Mouse (Mus musculus): ENCODE measurements around the gene Dnase1. TPM values are rescaled to one million over a fixed set of nuclear protein-coding genes. Genes with fewer than 3 reads are reported as not detected.
"Not testable (repeated sequence)": the region's sequence is repeated elsewhere in the genome, so short reads cannot be mapped to it uniquely, and the experiment has no call there.

Dnase1 gene
- not detected for total RNA-seq (2021)
- long read RNA-seq, experiment 1: 0 reads
- long read RNA-seq, experiment 2: 0 reads

DNA sequence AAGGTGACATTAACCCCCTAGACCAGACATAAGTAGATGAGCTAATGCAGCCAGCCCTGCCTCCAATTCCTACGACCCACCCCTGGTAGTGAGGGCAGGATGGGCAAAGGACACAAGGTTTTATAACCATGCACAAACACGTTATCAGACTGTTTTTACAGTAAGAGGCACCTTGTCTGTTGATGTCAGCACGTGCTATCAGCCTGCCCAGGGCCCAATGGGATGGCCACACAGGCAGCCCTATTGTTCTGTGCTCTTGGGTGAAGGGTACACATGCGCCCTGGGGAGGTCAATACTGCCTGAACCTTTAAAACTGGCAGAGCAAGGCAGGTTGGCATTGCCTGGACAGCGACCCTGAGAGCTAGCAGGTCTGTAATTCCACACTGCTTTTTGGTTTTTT is at the start of gene Dnase1:
TSS of gene Dnase1 (plus strand) at position 136 of the 400 bp plus-strand sequence.
- intact Hi-C loops (cut with DNase I; ENCODE audit: low total_unique reads): no loop called here
- no peak for DNase-seq

DNA sequence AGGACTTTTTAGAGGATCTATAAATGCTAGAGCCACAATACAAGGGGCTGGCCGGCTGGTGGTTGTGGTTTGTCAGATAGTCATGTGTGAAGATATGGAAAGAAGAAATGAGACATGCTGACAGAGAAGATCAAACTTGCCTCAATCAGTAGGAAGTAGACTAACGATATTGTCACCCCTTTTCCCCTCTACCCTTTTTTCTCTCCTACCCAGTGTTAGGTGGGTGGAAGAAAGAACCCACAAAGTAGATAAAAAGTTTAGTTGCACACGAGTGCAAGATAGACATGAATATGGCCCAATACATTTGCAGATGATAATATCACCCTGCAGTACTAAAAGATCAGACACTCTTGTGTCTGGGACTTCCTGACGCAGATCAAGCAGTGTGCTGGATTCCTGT is 48.3 kb upstream of the Dnase1 start:
- DNase-seq: no peak
- intact Hi-C loops (cut with DNase I; ENCODE audit: low total_unique reads): no loop called here

DNA sequence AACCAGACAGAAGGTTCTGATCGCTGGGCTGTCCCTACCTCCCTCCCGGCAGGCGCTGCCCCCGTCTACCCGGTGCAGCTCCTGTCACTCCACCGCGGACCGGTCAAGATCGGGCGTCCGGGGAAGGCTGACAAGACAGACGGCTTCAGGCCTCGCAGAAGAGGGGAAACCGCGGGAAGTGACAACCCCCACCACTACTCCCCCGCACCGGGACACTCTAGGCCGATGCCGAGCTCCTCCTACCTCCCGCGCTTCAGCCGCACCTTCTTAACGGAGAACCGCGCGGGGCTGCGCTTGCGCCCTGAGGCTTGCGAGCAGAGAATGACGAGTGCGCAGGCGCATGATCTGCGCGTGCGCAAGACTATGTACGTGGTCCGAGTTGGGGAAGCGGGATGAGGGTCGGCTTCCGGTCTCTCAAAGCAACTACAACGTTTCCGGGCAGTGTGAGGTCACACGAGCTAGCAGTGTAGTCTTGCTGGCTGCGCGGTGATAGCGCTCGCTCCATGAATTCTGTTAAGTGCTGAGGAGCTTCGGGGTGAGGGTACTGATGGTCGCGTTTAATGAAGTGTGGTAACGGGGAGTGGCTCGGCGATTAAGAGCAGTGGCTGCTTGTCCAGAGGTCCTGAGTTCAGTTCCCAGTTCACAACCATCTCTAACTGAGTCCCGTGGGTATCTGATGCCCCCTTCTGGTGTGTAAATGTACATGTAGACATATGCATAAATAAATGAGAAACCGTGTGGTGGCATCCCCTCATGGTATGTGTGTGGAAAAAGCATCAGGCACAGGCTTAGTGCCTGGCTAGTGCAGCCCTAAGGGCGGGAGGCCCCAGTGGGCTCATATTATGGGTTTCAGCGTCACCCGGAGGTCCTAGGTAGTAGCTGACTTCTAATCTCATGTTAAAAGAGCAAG is 33.0 kb upstream of the Dnase1 start, which contains the start of gene Slx4:
TSS of gene Slx4 (minus strand) at position 282 of the 910 bp plus-strand sequence.
- intact Hi-C loops (cut with DNase I; ENCODE audit: low total_unique reads): no loop called here
- peak; percentile 94 for DNase-seq

DNA sequence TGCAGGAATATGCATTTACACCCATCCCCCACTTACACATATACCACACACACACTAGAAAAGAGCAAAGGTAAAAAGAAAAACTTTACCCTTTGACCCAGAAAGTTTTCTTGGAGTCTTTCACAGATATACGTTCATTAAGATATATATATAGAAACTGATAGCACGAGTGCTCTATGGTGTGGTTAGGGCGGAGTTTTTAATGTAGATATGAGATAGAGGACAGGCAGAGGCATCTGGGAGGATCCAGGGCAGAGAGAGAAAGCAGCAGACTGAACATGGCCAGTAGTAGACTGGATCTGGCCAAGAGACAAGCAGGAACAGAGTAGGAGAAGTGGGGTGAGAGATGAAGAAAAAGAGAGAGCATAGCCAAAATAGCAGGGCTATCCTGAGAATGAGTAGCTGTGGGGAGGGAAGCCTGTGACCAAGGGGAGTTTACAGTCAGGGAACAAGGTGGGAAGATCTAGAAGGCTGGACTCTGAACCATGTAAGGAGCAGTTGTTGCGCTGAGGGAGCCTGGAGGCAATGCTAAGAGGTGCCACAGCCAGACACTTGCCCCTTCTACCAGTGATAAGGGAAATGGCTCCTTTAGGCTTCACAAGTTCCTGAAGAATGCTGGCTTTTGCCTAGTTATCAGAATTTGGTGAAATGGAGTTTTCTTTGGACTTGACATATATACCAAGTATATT is 23.7 kb upstream of the Dnase1 start:
- no peak for DNase-seq
- intact Hi-C loops (cut with DNase I; ENCODE audit: low total_unique reads): no loop called here

DNA sequence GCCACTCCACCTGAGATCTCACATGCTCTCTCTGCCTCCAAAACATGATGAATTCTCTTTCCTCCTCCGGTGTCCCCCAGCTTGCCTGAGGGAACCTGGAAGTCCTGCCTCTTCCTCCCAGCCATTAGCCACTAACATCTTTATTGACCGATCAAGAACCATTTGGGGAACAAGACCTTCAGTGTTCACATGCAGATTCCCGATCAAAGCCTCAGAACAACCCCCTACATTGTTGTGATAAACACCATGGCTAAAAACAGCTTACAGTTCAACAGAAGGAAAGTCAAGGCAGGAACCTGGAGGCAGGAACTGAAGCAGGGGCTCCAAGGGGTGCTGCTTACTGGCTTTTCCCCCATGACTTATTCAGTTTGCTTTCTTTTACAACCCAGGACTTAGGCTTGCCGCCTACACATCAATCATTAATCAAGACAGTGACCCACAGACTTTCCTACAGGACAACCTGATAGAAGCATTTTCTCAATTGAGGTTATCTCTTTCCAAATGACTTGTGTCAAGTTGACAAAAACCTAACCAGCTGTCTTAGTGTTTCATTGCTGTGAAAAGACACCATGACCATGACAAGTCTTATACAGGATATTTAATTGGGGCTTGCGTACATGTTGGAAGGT is 22.6 kb upstream of the Dnase1 start:
- DNase-seq: no peak
- intact Hi-C loops (cut with DNase I; ENCODE audit: low total_unique reads): no loop called here

DNA sequence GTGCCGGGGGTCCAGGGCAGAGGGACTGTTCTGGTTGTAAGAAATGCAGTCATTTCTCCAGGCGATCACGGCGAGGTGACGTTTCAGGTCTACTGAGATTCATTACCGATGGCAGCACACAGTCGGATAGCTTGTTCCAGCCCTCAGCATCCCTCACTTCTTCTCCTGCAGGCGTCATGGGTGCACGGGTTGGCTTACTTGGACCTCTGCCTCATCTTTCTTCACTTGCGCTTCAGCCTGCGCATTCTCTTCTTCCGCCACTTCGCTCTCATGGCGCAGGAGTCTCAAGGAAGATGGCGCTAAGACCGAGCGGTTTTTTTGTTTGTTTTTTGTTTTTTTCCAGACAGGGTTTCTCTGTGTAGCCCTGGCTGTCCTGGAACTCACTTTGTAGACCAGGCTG is 20.0 kb upstream of the Dnase1 start:
- DNase-seq; intact Hi-C loops (cut with DNase I; ENCODE audit: low total_unique reads): not testable (repeated sequence)

DNA sequence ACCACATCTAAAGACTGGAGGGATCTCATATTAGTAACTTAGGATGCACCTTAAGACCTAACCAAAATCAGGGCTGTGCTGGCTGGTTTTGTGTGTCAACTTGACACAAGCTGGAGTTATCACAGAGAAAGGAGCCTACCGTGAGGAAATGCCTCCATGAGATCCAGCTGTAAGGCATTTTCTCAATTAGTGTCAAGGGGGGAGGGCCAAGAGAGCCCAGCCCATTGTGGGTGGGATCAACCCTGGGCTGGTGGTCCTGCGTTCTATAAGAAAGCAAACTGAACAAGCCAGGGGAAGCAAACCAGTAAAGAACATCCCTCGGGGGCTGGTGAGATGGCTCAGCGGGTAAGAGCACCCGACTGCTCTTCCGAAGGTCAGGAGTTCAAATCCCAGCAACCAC is 19.3 kb upstream of the Dnase1 start:
- intact Hi-C loops (cut with DNase I; ENCODE audit: low total_unique reads); DNase-seq: not testable (repeated sequence)

DNA sequence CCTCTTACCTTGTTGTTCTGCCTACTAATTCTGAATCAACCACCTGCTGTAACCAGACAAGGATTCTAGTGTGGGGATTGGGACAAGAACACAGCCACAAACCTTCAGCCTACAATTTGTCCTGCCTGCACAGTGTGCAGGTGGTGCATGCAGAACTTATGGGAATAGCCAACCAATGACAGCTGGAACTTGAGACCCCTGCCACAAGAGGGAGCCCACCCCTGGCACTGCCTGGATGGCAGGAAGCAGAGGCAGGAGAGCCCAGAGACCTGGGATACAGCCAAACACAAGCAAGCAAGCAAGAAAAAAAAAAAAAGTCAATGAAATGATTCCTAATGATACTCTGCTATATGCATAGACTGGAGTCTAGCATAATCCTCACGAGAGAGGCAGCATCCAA is 15.5 kb upstream of the Dnase1 start:
- intact Hi-C loops (cut with DNase I; ENCODE audit: low total_unique reads): no loop called here
- no peak for DNase-seq

DNA sequence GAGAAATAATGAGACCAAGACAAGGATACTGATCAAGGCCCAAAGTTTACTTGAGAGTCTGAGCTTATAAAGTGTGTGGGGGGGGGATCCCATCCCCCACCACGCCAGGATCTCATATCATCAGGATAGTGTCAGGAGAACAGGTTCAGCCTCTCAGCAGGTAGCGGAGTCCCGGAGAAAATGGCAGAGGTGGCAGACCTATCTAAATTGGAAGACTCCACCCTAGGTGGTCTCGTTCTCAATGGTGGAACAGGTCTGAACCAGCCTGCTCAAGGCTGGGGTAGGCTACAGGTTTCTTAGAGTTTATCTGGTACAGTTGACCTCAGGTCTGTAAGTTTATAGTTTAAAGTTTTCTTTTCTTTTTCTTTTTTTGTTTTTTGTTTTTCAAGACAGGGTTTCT is 14.0 kb upstream of the Dnase1 start:
- intact Hi-C loops (cut with DNase I; ENCODE audit: low total_unique reads): no loop called here
- DNase-seq: no peak

DNA sequence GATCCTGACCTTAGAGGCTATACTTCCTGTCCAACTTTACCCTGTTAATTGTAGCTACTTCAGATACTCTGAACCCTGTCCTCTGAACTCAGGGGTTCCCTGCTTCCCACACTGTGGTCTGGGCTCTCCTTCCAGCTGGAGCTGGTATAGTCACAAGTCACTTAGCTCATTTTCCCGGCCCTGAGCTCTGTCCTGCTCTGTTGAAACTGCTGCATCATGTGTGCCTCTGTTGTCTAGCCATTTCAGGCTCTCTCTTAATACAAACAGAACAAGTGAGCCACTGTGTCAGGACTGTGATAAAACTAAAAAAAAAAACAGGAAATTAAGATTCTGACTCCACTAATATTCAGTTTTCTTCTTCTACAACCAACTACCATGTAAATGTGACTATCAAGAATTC is 10.1 kb upstream of the Dnase1 start:
- intact Hi-C loops (cut with DNase I; ENCODE audit: low total_unique reads): no loop called here
- DNase-seq: no peak

DNA sequence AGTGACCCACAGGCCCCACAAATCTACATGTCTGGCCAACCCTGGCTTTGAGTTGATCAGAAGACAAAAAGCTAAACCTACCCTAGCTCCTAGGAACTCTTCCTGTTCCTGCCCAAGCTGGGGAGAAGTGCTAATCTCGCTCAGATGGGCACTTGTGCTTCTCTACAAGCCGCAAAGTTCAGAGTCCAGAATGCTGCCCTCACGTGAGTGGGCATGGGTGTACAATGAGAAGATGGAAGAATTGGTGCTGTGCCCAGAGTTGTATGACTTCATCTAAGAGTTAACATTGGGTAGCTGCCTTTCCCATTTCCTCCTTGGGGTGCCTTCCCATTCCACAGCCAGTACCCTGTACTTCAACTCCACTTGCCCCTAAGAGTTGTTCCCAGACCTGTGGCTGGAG is 9.5 kb upstream of the Dnase1 start:
- intact Hi-C loops (cut with DNase I; ENCODE audit: low total_unique reads): no loop called here
- DNase-seq: no peak

DNA sequence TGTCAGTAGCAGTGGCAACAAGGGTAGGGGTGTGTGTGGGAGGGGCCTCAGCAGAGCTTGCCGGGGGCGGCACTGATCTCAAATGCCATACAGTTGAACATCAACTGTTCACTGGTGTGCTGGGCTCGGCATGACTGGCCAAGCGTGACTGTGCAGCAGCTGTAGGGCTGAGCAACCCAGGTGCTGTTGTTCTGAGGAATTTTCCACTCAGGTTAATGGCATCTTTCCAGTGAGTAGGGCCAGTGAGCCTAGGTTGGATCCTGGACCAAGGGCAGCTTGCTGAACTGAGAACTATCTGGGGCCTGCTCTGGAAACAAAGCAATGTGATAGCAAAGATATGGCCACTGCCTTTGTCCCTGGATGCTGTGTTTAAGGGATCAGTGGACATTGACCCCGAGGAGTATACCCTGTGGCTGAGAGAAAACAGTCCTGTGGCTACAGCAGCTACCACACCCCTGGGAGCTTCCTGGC is 7.3 kb upstream of the Dnase1 start:
- no peak for DNase-seq
- intact Hi-C loops (cut with DNase I; ENCODE audit: low total_unique reads): no loop called here

DNA sequence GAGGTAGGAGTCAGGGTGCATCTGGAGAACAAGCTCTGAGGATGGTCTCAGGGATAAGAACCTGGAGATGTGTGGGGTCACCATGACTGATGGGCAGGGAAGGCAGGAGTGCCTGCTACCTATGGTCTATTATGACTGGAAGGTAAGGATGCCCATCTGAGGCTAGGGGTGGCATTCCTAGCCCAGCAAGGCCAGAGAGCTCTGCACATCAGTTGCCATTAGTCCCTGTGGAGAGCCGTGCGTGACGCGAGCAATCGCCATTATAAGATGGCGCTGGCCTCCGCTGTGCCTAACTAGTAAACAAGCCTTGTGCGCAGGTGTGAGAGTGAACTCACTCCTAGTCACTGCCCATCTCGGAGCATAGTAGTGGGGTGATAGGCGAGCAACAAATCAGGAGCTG is 6.2 kb upstream of the Dnase1 start:
- intact Hi-C loops (cut with DNase I; ENCODE audit: low total_unique reads): no loop called here
- no peak for DNase-seq

DNA sequence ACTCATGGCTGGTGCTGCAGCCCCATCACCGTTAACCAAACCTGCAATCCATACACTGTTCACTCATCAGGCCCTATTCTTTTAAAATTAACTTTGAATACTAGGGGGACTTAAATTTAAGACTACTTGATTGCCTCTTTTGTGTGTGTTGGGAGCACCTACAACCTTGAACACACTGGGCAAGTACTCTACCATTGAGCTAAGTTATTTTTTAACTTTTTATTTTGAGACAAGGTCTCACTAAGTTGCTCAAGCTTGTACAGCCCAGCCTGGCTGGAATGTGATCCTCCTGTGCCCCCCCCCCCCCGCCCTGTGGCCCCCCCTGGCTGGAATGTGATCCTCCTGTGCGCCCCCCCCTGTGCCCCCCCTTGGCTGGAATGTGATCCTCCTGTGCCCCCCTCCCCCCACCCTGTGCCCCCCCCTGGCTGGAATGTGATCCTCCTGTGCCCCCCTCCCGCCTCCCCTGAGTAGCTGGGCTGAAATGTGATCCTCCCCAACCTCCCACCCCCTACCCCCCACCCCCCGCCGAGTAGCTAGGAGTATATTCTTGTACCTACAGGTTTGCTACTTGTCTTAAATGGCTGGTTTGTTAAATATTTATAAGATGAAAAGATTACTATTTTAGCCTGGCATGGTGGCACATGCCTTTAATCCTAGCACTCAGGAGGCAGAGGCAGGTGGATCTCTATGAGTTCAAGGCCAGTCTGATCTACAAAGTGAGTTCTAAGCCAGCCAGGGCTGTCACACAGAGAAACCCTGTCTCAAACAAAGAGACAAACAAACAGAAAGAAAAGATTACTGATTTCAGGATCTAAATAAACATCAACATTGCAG is 5.1 kb upstream of the Dnase1 start:
- intact Hi-C loops (cut with DNase I; ENCODE audit: low total_unique reads): no loop called here
- DNase-seq: no peak

DNA sequence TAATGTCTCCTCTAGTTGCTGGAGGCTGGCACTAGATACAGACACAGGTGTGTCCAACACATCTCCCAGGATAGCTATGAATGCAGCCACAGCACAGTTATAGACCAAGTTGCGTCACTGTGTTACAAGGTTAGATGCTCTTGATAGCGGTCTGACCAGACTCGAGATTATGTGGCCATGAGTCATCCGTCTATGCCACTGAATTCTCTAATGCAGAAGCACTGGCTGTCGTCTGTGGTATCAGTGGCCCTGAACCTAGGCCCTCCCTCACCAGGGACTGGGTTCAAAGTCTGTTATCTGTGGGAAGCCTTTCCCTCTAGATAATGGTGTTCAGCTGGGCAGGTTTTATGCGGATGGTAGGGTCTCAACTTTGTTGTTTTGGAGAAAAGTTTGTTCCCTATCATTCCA is 4.4 kb upstream of the Dnase1 start:
- intact Hi-C loops (cut with DNase I; ENCODE audit: low total_unique reads): no loop called here
- no peak for DNase-seq

DNA sequence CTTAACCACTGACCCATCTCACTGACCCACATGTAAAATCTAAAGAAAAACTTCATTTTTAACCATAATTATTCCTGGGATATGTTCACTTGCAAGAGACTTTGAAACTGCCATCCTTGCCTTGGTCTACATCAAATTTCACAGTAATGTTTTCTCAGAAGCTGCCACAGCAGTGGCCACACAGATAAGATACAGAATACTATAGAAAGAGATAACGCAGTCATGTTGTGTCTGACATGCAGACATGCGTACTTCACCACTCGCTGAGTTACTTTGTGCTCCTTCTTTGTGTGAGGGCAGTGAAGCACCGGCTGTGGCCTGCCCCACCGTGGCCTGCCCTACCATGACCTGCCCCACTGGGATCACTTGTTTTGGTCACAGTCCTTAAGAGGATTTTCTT is 2.8 kb upstream of the Dnase1 start:
- intact Hi-C loops (cut with DNase I; ENCODE audit: low total_unique reads): no loop called here
- DNase-seq: no peak

DNA sequence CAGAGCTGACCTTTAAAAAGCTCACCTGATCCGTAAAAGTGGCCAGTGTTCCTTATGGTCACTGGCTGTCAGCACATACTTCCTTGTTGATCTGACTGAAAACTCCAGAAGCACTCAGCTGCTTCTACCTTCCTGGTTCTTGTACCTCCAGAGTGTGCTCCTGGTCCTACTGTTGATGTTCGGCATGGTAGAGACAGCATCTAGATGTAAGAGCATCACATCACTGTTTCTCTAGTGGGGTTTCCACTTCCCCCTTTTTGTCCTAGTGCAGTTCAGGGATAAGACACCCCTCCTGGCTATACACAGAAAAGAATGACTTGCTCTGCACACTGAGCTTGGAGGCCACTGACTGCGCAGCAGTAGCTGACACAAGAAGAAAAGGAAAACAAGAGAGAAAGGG is 2.3 kb upstream of the Dnase1 start:
- no peak for DNase-seq

DNA sequence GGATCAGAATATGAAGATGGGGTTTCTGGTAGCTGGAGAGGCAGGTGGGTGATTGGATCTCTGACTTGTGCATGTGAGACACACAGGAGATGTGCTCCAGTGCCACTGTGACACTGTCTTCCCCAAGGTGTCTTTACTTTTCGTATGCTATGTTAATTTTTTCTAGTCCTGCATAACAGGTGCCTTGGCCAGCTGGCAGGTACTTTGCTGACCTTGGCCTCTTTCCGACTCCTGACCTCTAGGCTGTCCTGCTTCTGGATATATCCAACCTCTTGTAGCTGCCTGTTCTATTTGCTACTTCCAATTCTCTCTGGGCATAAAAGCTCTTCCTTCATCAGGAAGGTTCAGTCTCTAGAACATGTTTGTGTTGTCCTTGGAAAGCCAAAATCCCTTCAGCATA is 1.2 kb upstream of the Dnase1 start:
- DNase-seq: no peak
- intact Hi-C loops (cut with DNase I; ENCODE audit: low total_unique reads): no loop called here

More for the DNA sequence above, 2.3 kb upstream of the Dnase1 start:
- intact Hi-C loops (cut with DNase I; ENCODE audit: low total_unique reads): no loop called here

DNA sequence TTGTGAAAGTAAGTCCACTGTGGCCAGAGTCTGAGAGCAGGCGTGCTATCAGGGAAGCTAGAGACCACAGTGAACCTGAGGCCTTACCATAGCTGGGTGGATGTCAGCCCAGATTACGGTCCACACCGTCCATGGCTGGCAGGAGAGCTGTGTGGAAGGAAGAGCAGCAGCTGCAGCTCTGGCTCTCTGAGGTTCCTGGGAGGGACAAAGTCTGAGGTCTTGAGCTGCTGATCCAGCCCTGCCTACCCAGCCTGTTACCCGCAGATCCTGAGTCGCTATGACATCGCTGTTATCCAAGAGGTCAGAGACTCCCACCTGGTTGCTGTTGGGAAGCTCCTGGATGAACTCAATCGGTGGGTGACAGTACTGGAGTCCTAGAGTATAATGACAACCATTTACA is 948 bp downstream of the Dnase1 start:
- DNase-seq: no peak
- intact Hi-C loops (cut with DNase I; ENCODE audit: low total_unique reads): no loop called here

Data from gastrocnemius, postnatal 14 days (tissue).